Mouse (Mus musculus): ENCODE data around the gene Tsc1. TPM values are rescaled to one million over a fixed set of nuclear protein-coding genes. Genes with fewer than 3 reads are reported as not detected.
A peak's percentile ranks its signal among the peaks of the same experiment; 100 is the strongest.

Tsc1 gene
- polyA plus RNA-seq, 1 experiment from 2014 or later: 17.2 TPM

DNA sequence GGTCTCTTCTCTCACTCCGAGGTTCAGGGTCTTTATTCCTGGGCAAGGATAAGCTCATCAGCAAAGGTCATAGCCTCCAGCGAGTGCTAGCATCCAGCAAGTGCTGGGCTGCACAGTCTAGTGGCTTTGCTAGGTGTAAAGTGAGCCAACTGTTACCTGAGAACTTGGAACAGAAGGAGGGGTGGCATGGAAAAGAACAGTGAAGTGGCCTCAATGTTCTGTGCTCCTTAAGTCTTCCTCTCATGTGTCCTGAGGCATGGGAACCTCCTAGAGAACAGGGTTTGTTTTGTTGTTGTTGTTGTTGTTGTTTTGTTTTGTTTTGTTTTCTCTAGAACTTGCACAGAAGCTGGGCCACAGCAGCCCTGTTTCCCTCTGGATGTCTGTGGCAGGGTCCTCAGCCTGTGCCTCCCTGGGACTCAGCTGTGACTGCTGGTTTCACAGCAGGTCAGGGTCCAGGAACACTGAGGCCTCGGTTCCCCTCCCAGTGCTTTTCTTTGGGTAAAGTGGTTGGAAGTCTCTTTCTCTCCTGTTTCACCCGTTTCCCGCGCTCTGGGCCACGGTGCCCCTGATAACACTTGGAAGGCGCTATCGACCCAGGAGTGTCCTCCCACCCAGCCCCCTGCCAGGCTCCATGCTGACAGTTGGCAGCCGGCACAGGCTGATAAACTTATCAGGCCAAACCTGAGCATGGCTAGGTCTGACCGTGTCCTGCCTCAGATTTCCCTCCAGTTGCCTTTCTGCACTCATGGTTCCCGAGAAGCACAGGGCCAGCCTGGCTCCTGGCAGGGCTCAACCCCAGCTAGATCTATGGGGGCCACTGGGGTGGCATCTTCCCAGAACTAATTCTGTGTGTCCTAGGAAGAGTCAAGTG is 39.1 kb upstream of the Tsc1 start:
- DNase-seq (ENCODE audit: low spot score): no peak
- Histone ChIP-seq H3K36me3 (ENCODE audit: control insufficient read depth, insufficient read depth, low read length) (no peaks in the 10 kb centered on the region), H3K27ac (ENCODE audit: low read depth) (no peak overlapping the region), H3K4me3 (ENCODE audit: low read depth, low read length) (no peak overlapping the region), H3K4me1 (replicated peaks; ENCODE audit: control insufficient read depth, insufficient read depth, low read length) (peaks cover 13% of the 10 kb centered on the region), H3K9me3 (ENCODE audit: control insufficient read depth, low read length) (no peaks in the 10 kb centered on the region), H3K27me3 (replicated peaks; ENCODE audit: control insufficient read depth, insufficient read depth, low read length) (no peaks in the 10 kb centered on the region), H3K9ac (ENCODE audit: low read length) (no peak overlapping the region), H3K4me2 (ENCODE audit: low read length) (no peak overlapping the region)
- no peak for ATAC-seq (replicated peaks; ENCODE audit: low FRiP score, low TSS enrichment, low read depth)
- 56% methylated on average over 12 of the region's 12 CpGs for WGBS

DNA sequence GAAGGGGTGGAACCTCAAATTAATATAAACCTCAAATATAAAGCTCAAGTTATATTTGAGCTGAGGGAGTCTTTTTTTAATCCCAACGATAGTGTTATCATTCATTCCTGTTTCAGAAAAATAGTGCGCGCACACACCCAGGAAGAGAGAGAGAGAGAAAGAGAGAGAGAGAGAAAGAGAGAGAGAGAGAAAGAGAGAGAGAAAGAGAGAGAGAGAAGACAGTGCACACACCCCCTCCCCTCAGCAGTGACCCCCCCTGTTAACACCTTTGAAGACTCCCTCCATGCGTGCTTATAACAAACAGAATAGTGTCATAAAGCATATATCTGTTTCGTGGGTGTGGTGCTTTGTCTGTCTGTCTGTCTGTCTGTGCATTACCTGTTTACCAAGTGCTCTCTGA is 37.5 kb upstream of the Tsc1 start:
- Histone ChIP-seq H3K4me1 (replicated peaks; ENCODE audit: control insufficient read depth, insufficient read depth, low read length) (peaks cover 9% of the 10 kb centered on the region; the same call in 1 of the 2 replicates), H3K9ac (ENCODE audit: low read length) (no peak overlapping the region), H3K36me3 (ENCODE audit: control insufficient read depth, insufficient read depth, low read length) (no peaks in the 10 kb centered on the region), H3K27ac (ENCODE audit: low read depth) (no peak overlapping the region), H3K27me3 (replicated peaks; ENCODE audit: control insufficient read depth, insufficient read depth, low read length) (no peaks in the 10 kb centered on the region), H3K4me2 (ENCODE audit: low read length) (no peak overlapping the region), H3K4me3 (ENCODE audit: low read depth, low read length) (no peak overlapping the region), H3K9me3 (ENCODE audit: control insufficient read depth, low read length) (no peaks in the 10 kb centered on the region)
- no peak for DNase-seq (ENCODE audit: low spot score)
- 92% methylated on average over 5 of the region's 5 CpGs for WGBS
- ATAC-seq (replicated peaks; ENCODE audit: low FRiP score, low TSS enrichment, low read depth): no peak

DNA sequence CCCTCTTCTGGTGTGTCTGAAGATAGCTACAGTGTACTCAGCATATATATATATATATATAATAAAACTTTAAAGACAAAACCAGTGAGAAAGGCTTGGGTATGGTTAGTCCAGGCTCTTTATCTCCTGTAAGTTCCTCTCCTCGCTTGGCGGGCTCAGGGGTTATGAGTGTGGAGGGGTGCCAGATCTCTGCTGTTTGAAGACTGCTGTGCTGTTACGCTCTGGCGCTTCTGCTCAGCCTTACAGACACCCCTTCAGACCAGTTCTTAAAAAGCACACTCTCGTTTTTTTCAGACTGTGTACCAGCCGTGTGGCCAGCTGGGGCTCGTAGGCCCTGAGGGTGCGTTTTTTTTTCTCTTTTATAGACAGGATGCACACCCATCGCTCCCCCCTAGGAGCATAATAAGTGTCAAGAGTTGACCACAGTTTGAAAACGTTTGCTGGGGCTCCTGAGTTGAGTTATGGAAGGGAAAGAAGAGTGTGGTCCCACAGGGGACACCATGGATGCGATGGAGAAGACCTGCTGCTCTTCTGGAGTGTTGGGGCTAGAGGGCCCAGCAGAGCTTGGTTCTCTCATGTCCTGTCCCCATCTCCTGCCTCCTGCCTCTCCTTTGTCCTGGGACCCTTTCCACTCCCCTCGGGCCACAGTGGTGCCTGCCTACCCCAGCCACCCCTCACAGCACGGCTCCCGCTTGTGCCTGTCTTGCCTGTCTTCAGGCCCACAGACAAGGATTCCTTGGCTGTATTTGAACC is 35.1 kb upstream of the Tsc1 start:
- Histone ChIP-seq H3K9ac (ENCODE audit: low read length) (no peak overlapping the region), H3K4me2 (ENCODE audit: low read length) (no peak overlapping the region), H3K27me3 (replicated peaks; ENCODE audit: control insufficient read depth, insufficient read depth, low read length) (no peaks in the 10 kb centered on the region), H3K36me3 (ENCODE audit: control insufficient read depth, insufficient read depth, low read length) (no peaks in the 10 kb centered on the region), H3K4me3 (ENCODE audit: low read depth, low read length) (no peak overlapping the region), H3K9me3 (ENCODE audit: control insufficient read depth, low read length) (no peaks in the 10 kb centered on the region), H3K27ac (ENCODE audit: low read depth) (no peak overlapping the region), H3K4me1 (replicated peaks; ENCODE audit: control insufficient read depth, insufficient read depth, low read length) (no peaks in the 10 kb centered on the region)
- WGBS: 69% methylated on average over 14 of the region's 14 CpGs
- DNase-seq (ENCODE audit: low spot score): no peak
- ATAC-seq (replicated peaks; ENCODE audit: low FRiP score, low TSS enrichment, low read depth): no peak

- no peaks in the 10 kb centered on the region for H3K9me3 ChIP-seq (ENCODE audit: control insufficient read depth, low read length)
- ATAC-seq (replicated peaks; ENCODE audit: low FRiP score, low TSS enrichment, low read depth) (0 out of 2 replicates have a peak, but pooled peaks have one; percentile 15), DNase-seq (ENCODE audit: low spot score) (no peak)
- no peaks in the 10 kb centered on the region for H3K36me3 ChIP-seq (ENCODE audit: control insufficient read depth, insufficient read depth, low read length)
- H3K4me3 ChIP-seq (ENCODE audit: low read depth, low read length): no peak overlapping the region
- no peak overlapping the region for H3K27ac ChIP-seq (ENCODE audit: low read depth)
- WGBS: 59% methylated on average over 8 of the region's 8 CpGs
- H3K4me1 ChIP-seq (replicated peaks; ENCODE audit: control insufficient read depth, insufficient read depth, low read length): no peaks in the 10 kb centered on the region
- H3K4me2 ChIP-seq (ENCODE audit: low read length): no peak overlapping the region
- no peaks in the 10 kb centered on the region for H3K27me3 ChIP-seq (replicated peaks; ENCODE audit: control insufficient read depth, insufficient read depth, low read length)
- no peak overlapping the region for H3K9ac ChIP-seq (ENCODE audit: low read length)
Measured at GRCm38 (mm10) chr2:28606601-28607340, 34.3 kb upstream of the Tsc1 start.

GRCm38 (mm10) chr2:28607341-28608165 is 33.5 kb upstream of the Tsc1 start:
- Histone ChIP-seq H3K9me3 (ENCODE audit: control insufficient read depth, low read length) (no peaks in the 10 kb centered on the region), H3K4me3 (ENCODE audit: low read depth, low read length) (no peak overlapping the region), H3K27me3 (replicated peaks; ENCODE audit: control insufficient read depth, insufficient read depth, low read length) (no peaks in the 10 kb centered on the region), H3K4me2 (ENCODE audit: low read length) (no peak overlapping the region), H3K9ac (ENCODE audit: low read length) (no peak overlapping the region), H3K36me3 (ENCODE audit: control insufficient read depth, insufficient read depth, low read length) (no peaks in the 10 kb centered on the region), H3K4me1 (replicated peaks; ENCODE audit: control insufficient read depth, insufficient read depth, low read length) (no peaks in the 10 kb centered on the region), H3K27ac (ENCODE audit: low read depth) (no peak overlapping the region)
- 45% methylated on average over 10 of the region's 10 CpGs for WGBS
- DNase-seq (ENCODE audit: low spot score): no peak
- ATAC-seq (replicated peaks; ENCODE audit: low FRiP score, low TSS enrichment, low read depth): peak; percentile 19; the same call in 1 of the 2 replicates

DNA sequence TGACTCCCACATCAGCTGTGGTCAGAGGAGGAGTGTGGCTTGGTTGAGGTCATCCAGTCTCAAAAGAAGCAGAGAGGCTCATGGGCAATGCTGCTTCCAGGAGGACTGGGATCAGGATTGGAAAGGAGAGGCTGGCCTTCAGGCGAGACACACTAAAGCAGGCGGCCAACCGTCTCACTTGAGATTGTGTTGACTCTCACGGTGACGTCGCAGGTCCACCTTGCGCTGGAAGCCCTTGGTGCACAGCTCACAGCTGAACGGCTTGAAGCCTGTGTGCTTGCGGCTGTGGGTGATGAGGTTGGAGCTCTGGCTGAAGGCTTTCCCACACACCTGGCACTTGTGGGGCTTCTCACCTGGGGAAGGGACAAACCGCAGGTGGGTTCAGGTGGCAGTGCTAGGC is 31.2 kb upstream of the Tsc1 start:
- no peaks in the 10 kb centered on the region for H3K4me1 ChIP-seq (replicated peaks; ENCODE audit: control insufficient read depth, insufficient read depth, low read length)
- no peak overlapping the region for H3K4me2 ChIP-seq (ENCODE audit: low read length)
- ATAC-seq (replicated peaks; ENCODE audit: low FRiP score, low TSS enrichment, low read depth) (no peak), DNase-seq (ENCODE audit: low spot score) (no peak)
- H3K4me3 ChIP-seq (ENCODE audit: low read depth, low read length): no peak overlapping the region
- no peaks in the 10 kb centered on the region for H3K9me3 ChIP-seq (ENCODE audit: control insufficient read depth, low read length)
- no peak overlapping the region for H3K27ac ChIP-seq (ENCODE audit: low read depth)
- H3K27me3 ChIP-seq (replicated peaks; ENCODE audit: control insufficient read depth, insufficient read depth, low read length): no peaks in the 10 kb centered on the region
- whole genome bisulfite sequencing: 84% methylated on average over 10 of the region's 10 CpGs
- H3K9ac ChIP-seq (ENCODE audit: low read length): no peak overlapping the region
- H3K36me3 ChIP-seq (ENCODE audit: control insufficient read depth, insufficient read depth, low read length): no peaks in the 10 kb centered on the region

- Histone ChIP-seq H3K4me2 (ENCODE audit: low read length) (no peak overlapping the region), H3K9me3 (ENCODE audit: control insufficient read depth, low read length) (no peaks in the 10 kb centered on the region), H3K36me3 (ENCODE audit: control insufficient read depth, insufficient read depth, low read length) (no peaks in the 10 kb centered on the region), H3K4me1 (replicated peaks; ENCODE audit: control insufficient read depth, insufficient read depth, low read length) (no peaks in the 10 kb centered on the region), H3K4me3 (ENCODE audit: low read depth, low read length) (no peak overlapping the region), H3K9ac (ENCODE audit: low read length) (no peak overlapping the region), H3K27ac (ENCODE audit: low read depth) (no peak overlapping the region), H3K27me3 (replicated peaks; ENCODE audit: control insufficient read depth, insufficient read depth, low read length) (no peaks in the 10 kb centered on the region)
- 82% methylated on average over 12 of the region's 12 CpGs for WGBS
- DNase-seq (ENCODE audit: low spot score): no peak
- no peak for ATAC-seq (replicated peaks; ENCODE audit: low FRiP score, low TSS enrichment, low read depth)
Measured at GRCm38 (mm10) chr2:28610716-28611406, 30.2 kb upstream of the Tsc1 start.
